Mouse (Mus musculus) spleen, adult 2 months (tissue): ENCODE results near the gene Ddx21.

Experiments used
- CTCF ChIP-seq: fragments of 200-500 bp; IDR thresholded peaks from 2 replicates; pipeline ENCODE4 v1.5.1; 2011; ENCODE audit warnings: mild to moderate bottlenecking, inconsistent platforms; ENCODE audit not compliant: insufficient read depth, insufficient read length, insufficient replicate concordance; ENCODE audit errors: extremely low read depth
- POLR2A ChIP-seq: fragments of 200-500 bp; IDR thresholded peaks from 2 replicates; pipeline ENCODE4 v1.6.1; 2011; ENCODE audit warnings: low read depth, low read length, inconsistent platforms

DNA sequence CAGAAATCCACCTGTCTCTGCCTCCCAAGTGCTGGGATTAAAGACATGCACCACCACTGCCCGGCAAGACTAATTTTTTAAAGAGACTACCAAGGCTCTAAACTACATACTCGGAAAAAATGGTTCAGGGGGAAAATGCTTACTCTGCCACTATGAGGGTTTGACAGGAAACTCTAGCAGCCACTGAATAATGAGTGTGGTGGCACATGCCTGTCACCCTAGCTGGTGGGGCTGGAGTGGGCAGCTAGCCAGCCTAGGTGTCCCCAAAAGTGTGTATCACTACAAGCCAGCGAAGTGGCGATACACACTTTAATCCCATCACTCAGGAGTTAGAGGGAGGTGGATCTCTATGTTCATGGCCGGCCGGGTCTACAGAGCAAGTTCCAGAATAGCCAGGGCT lies 2.0 kb downstream of the Ddx21 start:
- TF ChIP-seq CTCF, result no peak
- TF ChIP-seq POLR2A, result no peak
